Mouse (Mus musculus): Measurements from ENCODE around the gene Maco1. TPM values are rescaled to one million over a fixed set of nuclear protein-coding genes. Genes with fewer than 3 reads are reported as not detected.
A peak's percentile ranks its signal among the peaks of the same experiment; 100 is the strongest.

Maco1 gene
- polyA plus RNA-seq, 1 experiment = 50.0 TPM

DNA sequence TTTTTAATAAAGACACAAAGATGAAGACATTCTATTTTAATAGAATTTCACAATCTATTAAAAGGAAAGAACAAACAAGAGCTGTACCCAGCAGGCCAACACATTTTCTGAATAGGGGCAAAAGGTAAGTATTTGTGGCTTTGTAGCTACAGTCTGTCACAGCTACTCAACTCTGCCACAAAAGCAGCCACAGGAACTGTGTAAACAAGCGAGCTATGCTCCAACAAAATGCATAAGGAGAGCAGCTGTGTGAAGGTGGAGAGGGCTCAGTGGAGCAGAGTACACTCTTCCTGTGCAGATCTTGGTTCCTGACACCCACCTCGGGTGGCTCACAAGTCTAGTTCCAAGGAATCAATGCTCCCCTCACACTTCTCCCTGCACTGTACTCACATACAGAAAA is 29.6 kb downstream of the Maco1 start:
- TF ChIP-seq EP300 (IDR thresholded peaks at IDR 0.05; ENCODE audit: insufficient read depth, low read depth, low read length) = no peak
- TF ChIP-seq CTCF (IDR thresholded peaks at IDR 0.05; ENCODE audit: low read depth, low read length) = no peak
- no peak for TF ChIP-seq POLR2A (IDR thresholded peaks at IDR 0.05; ENCODE audit: insufficient read depth, low read length)
- Histone ChIP-seq H3K4me1 (ENCODE audit: control insufficient read depth, insufficient read depth, low read length) (peaks cover 3% of the 10 kb centered on the region), H3K9ac (ENCODE audit: low read depth, poor library complexity, severe bottlenecking) (no peak overlapping the region), H3K27ac (ENCODE audit: insufficient read depth, low read length) (no peak overlapping the region), H3K9me3 (replicated peaks; ENCODE audit: control insufficient read depth, insufficient read depth, low read length, poor library complexity, severe bottlenecking) (no peaks in the 10 kb centered on the region), H3K27me3 (ENCODE audit: control insufficient read depth, insufficient read depth, low read length, poor library complexity, severe bottlenecking) (no peaks in the 10 kb centered on the region), H3K36me3 (ENCODE audit: control insufficient read depth, insufficient read depth, low read length, poor library complexity, severe bottlenecking) (peaks cover 15% of the 10 kb centered on the region), H3K4me3 (ENCODE audit: low read depth, low read length) (no peak overlapping the region)

DNA sequence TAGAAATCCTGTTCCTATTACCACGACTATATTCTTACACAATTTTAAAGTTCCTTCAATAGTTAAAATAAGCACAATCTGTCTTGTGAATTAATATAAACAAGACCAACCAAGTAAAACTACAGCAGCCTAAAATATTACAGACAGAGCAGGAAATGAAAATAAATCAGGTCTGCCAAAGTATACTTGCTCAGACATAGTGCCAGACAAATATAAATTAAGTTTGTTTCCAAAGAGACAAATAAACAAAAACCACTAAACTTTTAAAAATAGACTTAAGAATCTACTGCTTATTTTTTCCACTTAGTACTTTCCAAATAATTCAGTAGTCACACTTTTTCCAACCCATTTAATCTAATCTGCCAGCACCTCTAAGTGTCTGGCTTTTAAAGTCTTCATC is 32.1 kb downstream of the Maco1 start:
- peaks cover 5% of the 10 kb centered on the region for H3K4me1 ChIP-seq (ENCODE audit: control insufficient read depth, insufficient read depth, low read length)
- H3K27ac ChIP-seq (ENCODE audit: insufficient read depth, low read length) = no peak overlapping the region
- H3K9me3 ChIP-seq (replicated peaks; ENCODE audit: control insufficient read depth, insufficient read depth, low read length, poor library complexity, severe bottlenecking) = no peaks in the 10 kb centered on the region
- no peak overlapping the region for H3K9ac ChIP-seq (ENCODE audit: low read depth, poor library complexity, severe bottlenecking)
- peaks cover 12% of the 10 kb centered on the region for H3K36me3 ChIP-seq (ENCODE audit: control insufficient read depth, insufficient read depth, low read length, poor library complexity, severe bottlenecking)
- H3K27me3 ChIP-seq (ENCODE audit: control insufficient read depth, insufficient read depth, low read length, poor library complexity, severe bottlenecking) = no peaks in the 10 kb centered on the region
- H3K4me3 ChIP-seq (ENCODE audit: low read depth, low read length) = no peak overlapping the region
- TF ChIP-seq POLR2A (IDR thresholded peaks at IDR 0.05; ENCODE audit: insufficient read depth, low read length) (no peak), EP300 (IDR thresholded peaks at IDR 0.05; ENCODE audit: insufficient read depth, low read depth, low read length) (no peak), CTCF (IDR thresholded peaks at IDR 0.05; ENCODE audit: low read depth, low read length) (no peak)

DNA sequence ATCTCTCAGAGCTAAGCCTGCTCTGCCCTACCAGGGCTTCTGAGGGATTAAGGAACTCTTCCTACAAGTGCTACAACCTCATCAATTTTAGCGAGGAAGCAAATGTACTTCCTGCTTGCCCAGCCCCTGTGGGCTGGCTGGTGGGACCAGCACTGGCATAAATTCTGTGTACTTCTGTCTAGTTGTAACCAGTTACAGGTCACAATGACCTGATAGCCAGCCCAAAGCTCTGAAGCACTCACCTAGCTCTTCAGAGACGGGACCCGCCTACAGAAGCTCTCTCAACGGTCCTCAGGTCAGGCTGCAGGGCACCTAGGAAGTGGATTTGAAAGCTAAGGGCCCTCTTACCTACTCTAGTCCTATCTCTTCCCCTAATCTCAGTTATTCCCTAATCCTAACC is 35.4 kb downstream of the Maco1 start:
- H3K9ac ChIP-seq (ENCODE audit: low read depth, poor library complexity, severe bottlenecking) = no peak overlapping the region
- no peaks in the 10 kb centered on the region; the same call in none of the 2 replicates for H3K36me3 ChIP-seq (ENCODE audit: control insufficient read depth, insufficient read depth, low read length, poor library complexity, severe bottlenecking)
- H3K9me3 ChIP-seq (replicated peaks; ENCODE audit: control insufficient read depth, insufficient read depth, low read length, poor library complexity, severe bottlenecking) = no peaks in the 10 kb centered on the region
- no peaks in the 10 kb centered on the region for H3K27me3 ChIP-seq (ENCODE audit: control insufficient read depth, insufficient read depth, low read length, poor library complexity, severe bottlenecking)
- H3K4me3 ChIP-seq (ENCODE audit: low read depth, low read length) = no peak overlapping the region
- no peak for TF ChIP-seq EP300 (IDR thresholded peaks at IDR 0.05; ENCODE audit: insufficient read depth, low read depth, low read length)
- no peak for TF ChIP-seq POLR2A (IDR thresholded peaks at IDR 0.05; ENCODE audit: insufficient read depth, low read length)
- no peak for TF ChIP-seq CTCF (IDR thresholded peaks at IDR 0.05; ENCODE audit: low read depth, low read length)
- no peak overlapping the region for H3K27ac ChIP-seq (ENCODE audit: insufficient read depth, low read length)
- peaks cover 6% of the 10 kb centered on the region for H3K4me1 ChIP-seq (ENCODE audit: control insufficient read depth, insufficient read depth, low read length)

DNA sequence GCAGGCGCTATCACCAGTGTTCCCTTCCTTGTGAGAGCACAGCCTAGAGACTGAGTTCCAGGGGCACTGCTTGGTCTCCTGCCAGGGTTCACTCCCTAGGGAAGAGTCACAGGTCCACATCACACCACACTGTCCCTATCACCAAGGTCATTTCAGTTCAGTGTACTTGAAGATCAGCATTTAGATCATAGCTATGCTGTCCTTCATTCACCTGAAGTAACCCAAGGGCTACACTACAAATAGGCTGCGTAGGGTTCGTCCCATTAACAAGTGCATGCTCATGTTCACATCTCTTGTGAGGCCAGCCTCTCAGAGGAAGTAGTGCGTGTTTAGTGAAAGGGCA is 38.9 kb downstream of the Maco1 start:
- Histone ChIP-seq H3K9ac (ENCODE audit: low read depth, poor library complexity, severe bottlenecking) (no peak overlapping the region), H3K27ac (ENCODE audit: insufficient read depth, low read length) (peak overlapping the region; percentile 27; the same call in 1 of the 2 replicates), H3K4me1 (ENCODE audit: control insufficient read depth, insufficient read depth, low read length) (peaks cover 5% of the 10 kb centered on the region), H3K4me3 (ENCODE audit: low read depth, low read length) (no peak overlapping the region), H3K9me3 (replicated peaks; ENCODE audit: control insufficient read depth, insufficient read depth, low read length, poor library complexity, severe bottlenecking) (no peaks in the 10 kb centered on the region), H3K36me3 (ENCODE audit: control insufficient read depth, insufficient read depth, low read length, poor library complexity, severe bottlenecking) (peaks cover 29% of the 10 kb centered on the region), H3K27me3 (ENCODE audit: control insufficient read depth, insufficient read depth, low read length, poor library complexity, severe bottlenecking) (no peaks in the 10 kb centered on the region)
- TF ChIP-seq CTCF (IDR thresholded peaks at IDR 0.05; ENCODE audit: low read depth, low read length) (no peak), POLR2A (IDR thresholded peaks at IDR 0.05; ENCODE audit: insufficient read depth, low read length) (no peak), EP300 (IDR thresholded peaks at IDR 0.05; ENCODE audit: insufficient read depth, low read depth, low read length) (no peak)

DNA sequence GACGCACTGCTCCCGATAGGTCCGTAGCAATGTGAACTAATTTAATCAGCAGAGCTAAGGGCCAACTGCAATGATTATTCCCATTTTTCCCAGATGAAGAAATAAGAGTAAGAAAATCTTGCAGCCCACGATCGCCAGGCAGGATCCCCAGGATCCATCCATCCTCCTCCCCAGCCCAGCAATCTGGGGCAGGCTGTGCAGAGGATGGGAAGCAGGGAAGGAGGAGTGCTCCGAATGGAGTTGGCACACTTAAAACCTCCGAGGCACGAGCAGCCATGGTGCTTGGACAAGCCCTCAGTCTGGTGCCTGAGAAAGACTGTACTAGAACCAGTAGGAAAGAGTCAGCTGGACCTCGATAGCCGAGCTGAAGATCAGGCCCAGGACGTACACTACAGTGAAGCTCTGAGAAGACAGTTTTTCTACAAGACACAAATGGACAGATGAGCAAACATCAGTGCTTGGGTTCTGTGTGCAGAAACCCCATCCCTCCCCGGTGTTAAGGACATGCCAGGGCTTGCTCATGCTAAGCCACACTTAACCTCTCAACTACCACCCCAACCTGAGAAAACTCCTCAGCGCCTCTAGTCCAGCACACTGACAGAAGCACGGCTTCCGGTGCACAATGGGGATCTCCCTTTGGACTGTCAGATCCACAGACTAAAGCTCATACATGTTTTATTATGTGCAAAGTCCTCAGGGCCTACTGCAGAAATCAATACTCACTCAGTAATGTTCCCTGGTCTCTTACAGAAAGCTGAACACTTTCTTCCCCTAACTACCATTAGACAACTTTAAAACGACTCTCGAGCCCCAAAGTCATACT is 39.5 kb downstream of the Maco1 start:
- Histone ChIP-seq H3K27ac (ENCODE audit: insufficient read depth, low read length) (peak overlapping the region; percentile 27), H3K9ac (ENCODE audit: low read depth, poor library complexity, severe bottlenecking) (no peak overlapping the region), H3K36me3 (ENCODE audit: control insufficient read depth, insufficient read depth, low read length, poor library complexity, severe bottlenecking) (peaks cover 33% of the 10 kb centered on the region), H3K9me3 (replicated peaks; ENCODE audit: control insufficient read depth, insufficient read depth, low read length, poor library complexity, severe bottlenecking) (no peaks in the 10 kb centered on the region), H3K4me1 (ENCODE audit: control insufficient read depth, insufficient read depth, low read length) (peaks cover 4% of the 10 kb centered on the region), H3K4me3 (ENCODE audit: low read depth, low read length) (no peak overlapping the region), H3K27me3 (ENCODE audit: control insufficient read depth, insufficient read depth, low read length, poor library complexity, severe bottlenecking) (no peaks in the 10 kb centered on the region)
- TF ChIP-seq EP300 (IDR thresholded peaks at IDR 0.05; ENCODE audit: insufficient read depth, low read depth, low read length) (no peak), POLR2A (IDR thresholded peaks at IDR 0.05; ENCODE audit: insufficient read depth, low read length) (no peak), CTCF (IDR thresholded peaks at IDR 0.05; ENCODE audit: low read depth, low read length) (no peak)

DNA sequence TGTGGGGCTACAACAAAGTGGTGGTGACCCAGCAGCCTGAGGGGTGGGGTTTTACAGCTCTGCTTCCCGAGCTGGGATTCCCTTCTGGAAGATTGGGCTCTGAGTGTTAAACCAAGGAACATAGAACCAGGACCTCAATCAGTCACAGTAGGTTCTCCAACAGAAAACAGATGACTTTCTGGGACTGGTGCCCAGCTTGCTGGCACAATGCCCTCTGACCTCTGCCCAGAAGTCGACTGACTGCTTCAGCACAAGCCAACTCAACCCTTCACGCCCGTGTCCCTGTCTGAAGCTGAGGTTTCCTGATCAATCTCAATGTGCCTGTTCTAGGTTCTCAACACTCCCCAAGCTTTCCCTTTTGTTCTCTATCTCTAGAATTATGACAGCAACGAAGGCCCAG is 48.4 kb downstream of the Maco1 start:
- no peak overlapping the region for H3K9ac ChIP-seq (ENCODE audit: low read depth, poor library complexity, severe bottlenecking)
- H3K4me3 ChIP-seq (ENCODE audit: low read depth, low read length) = no peak overlapping the region
- no peaks in the 10 kb centered on the region for H3K9me3 ChIP-seq (replicated peaks; ENCODE audit: control insufficient read depth, insufficient read depth, low read length, poor library complexity, severe bottlenecking)
- H3K36me3 ChIP-seq (ENCODE audit: control insufficient read depth, insufficient read depth, low read length, poor library complexity, severe bottlenecking) = peaks cover 37% of the 10 kb centered on the region
- H3K27ac ChIP-seq (ENCODE audit: insufficient read depth, low read length) = no peak overlapping the region
- TF ChIP-seq CTCF (IDR thresholded peaks at IDR 0.05; ENCODE audit: low read depth, low read length) = no peak
- no peak for TF ChIP-seq EP300 (IDR thresholded peaks at IDR 0.05; ENCODE audit: insufficient read depth, low read depth, low read length)
- TF ChIP-seq POLR2A (IDR thresholded peaks at IDR 0.05; ENCODE audit: insufficient read depth, low read length) = no peak
- H3K4me1 ChIP-seq (ENCODE audit: control insufficient read depth, insufficient read depth, low read length) = no peaks in the 10 kb centered on the region
- no peaks in the 10 kb centered on the region for H3K27me3 ChIP-seq (ENCODE audit: control insufficient read depth, insufficient read depth, low read length, poor library complexity, severe bottlenecking)

Data from ES-Bruce4 (cell line).